Comparison of ENCODE assay signal across 11 mouse cellular contexts in the genomic region with DNA sequence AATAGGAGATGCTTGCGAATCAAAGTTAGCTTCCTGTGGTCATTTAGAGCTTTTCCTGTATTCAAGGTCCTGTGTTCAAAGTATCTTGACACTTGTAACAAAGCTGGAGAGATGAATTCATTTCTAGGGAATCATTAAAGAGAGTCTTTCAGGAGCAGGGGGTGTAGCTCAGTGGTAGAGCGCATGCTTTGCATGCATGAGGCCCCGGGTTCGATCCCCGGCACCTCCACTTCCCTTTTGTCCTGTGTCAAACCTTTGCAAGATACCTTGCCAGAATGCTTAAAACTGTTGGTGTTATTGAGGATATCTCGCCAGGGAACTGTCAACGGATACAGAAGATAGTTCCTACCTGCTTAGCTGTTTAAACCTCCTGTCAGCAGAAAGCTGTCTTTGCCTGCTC. TPM values are rescaled to one million over a fixed set of nuclear protein-coding genes. Genes with fewer than 3 reads are reported as not detected.
A peak's percentile ranks its signal among the peaks of the same experiment; 100 is the strongest.
DNase-seq lines count a peak whose midpoint lies in the region; ATAC-seq and TF ChIP-seq lines count a peak whose summit lies in the region.
"Had no signal": no experiment of that assay in that cellular context is flagged by ENCODE, and none has a peak within 500 bp of the region (broad histone marks: within the 10 kb centered on the region; RNA-seq: fewer than 3 reads in every experiment).

No protein-coding gene starts in this region.

- no peaks in the 10 kb centered on the region for H3K36me3 ChIP-seq in liver, postnatal 0 days (replicated peaks; ENCODE audit: insufficient read depth, low read length)

- H3K27ac ChIP-seq in liver, postnatal 0 days (ENCODE audit: low read depth) = no peak overlapping the region

- intact Hi-C loops in left cerebral cortex, postnatal 25 days (cut with DNase I) = no loop called here

- 18% methylated on average over 7 of the region's 7 CpGs for WGBS in liver, postnatal 0 days (ENCODE audit: insufficient replicate concordance)

- 0 out of 2 replicates have a peak, but pooled peaks have one; percentile 21 for ATAC-seq in liver, postnatal 0 days

- no peak overlapping the region for H3K9ac ChIP-seq in liver, postnatal 0 days (replicated peaks)

- H3K4me1 ChIP-seq in liver, postnatal 0 days (ENCODE audit: insufficient read depth) = no peaks in the 10 kb centered on the region

- H3K4me2 ChIP-seq in liver, postnatal 0 days (ENCODE audit: low read depth, low read length) = no peak overlapping the region

- no peak overlapping the region for H3K4me3 ChIP-seq in liver, postnatal 0 days (ENCODE audit: low read depth, low read length)

- DNase-seq in left cerebral cortex, postnatal 25 days (ENCODE audit: low spot score in 2 of 2) = peak; percentile 47 to 64
- DNase-seq in left cerebral cortex, adult 8-10 months (ENCODE audit: low spot score in 2 of 2) = no peak
- DNase-seq in MEL-GATA-1-ER (ENCODE audit: extremely low read depth, low read depth) = peak; percentile 91
- peak; percentile 74 for DNase-seq in embryo, embryonic 11 days
- DNase-seq in liver, postnatal 0 days = no peak
- no peak for DNase-seq in lung, postnatal 36 days
- DNase-seq in cerebellum, adult 18-20 months = no peak
- DNase-seq in adrenal gland, postnatal 25 days = no peak

- no peak for TF ChIP-seq EP300 in liver, postnatal 0 days (IDR thresholded peaks at IDR 0.05; ENCODE audit: low read depth)

- TF ChIP-seq CTCF in liver, postnatal 0 days (IDR thresholded peaks at IDR 0.05; ENCODE audit: low read depth) = no peak

- H3K9me3 ChIP-seq in liver, postnatal 0 days (ENCODE audit: low read length) = no peaks in the 10 kb centered on the region

- H3K27me3 ChIP-seq in liver, postnatal 0 days (ENCODE audit: insufficient read depth, low read length) = no peaks in the 10 kb centered on the region

RNA-seq across cellular contexts. Expression of gene Gpx5, which starts 51.7 kb away (rescaled TPM):
- not detected for total RNA-seq in left cerebral cortex, postnatal 25 days (2021)
- not detected for total RNA-seq in left cerebral cortex, adult 8-10 months (2022)
- not detected in 2 replicates for polyA plus RNA-seq in liver, postnatal 0 days (2015; fragmentation: Nextera tagmentation; extraction: Ambion mirVana)
- total RNA-seq in adrenal gland, postnatal 25 days (2021) = not detected in 2 replicates
- polyA plus RNA-seq: heart, postnatal 0 days; lung, embryonic 16.5 days; small intestine, adult 2 months had no signal

Comparison
In these comparisons a context has a peak if more than half of its experiments do, and no peak if none do; other contexts are left out.
1. DNase-seq: peak in left cerebral cortex, postnatal 25 days (2 of 2), MEL-GATA-1-ER (single experiment) and embryo, embryonic 11 days (single experiment); none in left cerebral cortex, adult 8-10 months (0 of 2), liver, postnatal 0 days (single experiment), lung, postnatal 36 days (single experiment), cerebellum, adult 18-20 months (0 of 2) and adrenal gland, postnatal 25 days (single experiment).